Mouse (Mus musculus): ENCODE data around the gene Ctnna3.

Ctnna3 gene

DNA sequence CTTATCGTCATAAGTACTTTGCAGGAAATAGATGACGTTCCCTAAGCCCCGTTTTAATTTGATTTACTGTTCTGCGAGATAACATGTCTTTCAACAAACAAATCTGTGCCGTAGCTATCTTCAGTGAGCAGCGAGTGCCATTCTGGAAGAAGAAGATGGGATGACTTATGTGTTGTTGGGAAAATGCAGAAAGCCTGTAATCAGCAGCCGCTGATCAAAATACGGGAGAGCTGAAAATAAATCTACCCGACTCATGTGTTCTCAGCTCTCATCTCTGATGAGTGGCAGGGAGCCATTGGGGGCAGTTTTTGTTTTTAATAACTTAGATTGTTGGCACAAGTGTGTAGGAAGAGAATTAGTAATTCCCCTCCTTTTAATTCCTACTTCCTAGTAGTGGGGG lies 633.8 kb downstream of the Ctnna3 start:
- no peak for DNase-seq (ENCODE audit: low read depth, low spot score)

DNA sequence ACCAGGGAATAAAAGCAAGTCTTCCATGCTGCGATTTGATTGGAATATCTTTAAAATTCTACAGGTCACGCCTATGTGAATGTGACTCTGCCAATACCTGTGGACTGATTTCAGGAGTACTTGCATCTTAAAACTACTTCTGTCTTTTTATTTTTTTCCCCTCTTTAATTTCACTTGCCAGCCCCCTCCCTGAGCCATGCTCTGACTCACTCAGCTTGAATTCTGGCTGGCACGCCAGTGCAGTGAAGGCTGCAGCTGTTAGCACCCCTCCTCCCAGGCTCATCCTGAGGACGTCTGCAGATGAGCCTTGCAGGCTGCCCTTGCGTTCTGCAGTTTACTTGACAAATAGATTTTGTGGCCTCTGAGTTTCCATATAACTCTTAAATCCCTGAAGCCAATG lies 646.0 kb downstream of the Ctnna3 start:
- DNase-seq (ENCODE audit: low read depth, low spot score) = no peak

DNA sequence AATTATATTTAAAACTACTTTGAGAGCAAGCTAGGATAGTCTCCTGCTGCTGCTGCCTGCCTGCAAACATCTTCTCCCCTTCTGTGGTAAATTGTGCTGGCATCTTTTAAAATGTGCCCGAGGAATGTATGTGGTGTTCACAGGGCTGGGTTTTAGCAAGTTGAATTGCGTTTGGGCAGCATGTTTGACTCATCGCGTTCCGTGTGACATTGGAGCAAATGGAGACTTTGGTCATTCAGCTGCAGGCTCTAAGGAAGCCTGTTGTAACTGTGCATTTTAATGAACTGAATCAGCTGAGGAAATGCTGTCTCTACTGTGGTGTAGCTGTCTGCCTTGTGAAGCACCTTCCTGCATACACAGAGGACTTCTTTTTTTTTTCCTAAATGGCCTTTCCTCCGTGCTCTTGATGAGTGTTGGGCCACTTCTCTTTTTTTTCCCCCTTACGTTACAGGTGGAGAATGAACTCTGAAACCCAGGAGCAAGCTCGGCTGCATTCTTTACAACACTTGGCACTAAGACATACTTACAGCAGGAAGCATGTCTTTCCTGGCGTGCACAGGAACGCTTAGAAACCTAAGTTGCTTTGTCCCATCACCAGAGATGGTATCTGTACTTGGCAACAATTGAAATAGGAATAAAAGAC lies 646.6 kb downstream of the Ctnna3 start:
- DNase-seq (ENCODE audit: low read depth, low spot score) = no peak

DNA sequence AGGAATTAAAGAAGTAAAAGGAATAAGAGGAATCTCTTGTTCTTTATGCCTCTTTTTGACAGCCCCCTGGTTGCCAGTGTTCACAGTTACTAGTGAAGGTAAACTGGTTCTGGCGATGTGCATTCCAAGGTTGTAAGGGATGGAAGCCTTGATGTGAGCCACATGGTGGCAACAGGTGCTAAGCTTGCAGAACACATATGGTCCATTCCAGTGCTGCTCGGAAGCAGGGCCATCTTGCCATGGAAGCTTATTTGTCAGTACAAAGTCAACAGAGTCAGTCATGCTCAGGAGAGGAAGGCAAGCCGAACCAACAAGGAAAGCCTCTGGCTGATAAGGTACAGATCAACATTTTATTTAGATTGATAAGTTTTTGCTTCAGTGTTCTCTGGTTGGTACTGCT lies 652.4 kb downstream of the Ctnna3 start:
- no peak for DNase-seq (ENCODE audit: low read depth, low spot score)

GRCm38 (mm10) chr10:64083813-64084212 lies 653.9 kb downstream of the Ctnna3 start:
- no peak for DNase-seq (ENCODE audit: low read depth, low spot score)

- no peak for DNase-seq (ENCODE audit: low read depth, low spot score)
These were observed 654.6 kb downstream of the Ctnna3 start for GRCm38 (mm10) chr10:64084465-64084864.

DNA sequence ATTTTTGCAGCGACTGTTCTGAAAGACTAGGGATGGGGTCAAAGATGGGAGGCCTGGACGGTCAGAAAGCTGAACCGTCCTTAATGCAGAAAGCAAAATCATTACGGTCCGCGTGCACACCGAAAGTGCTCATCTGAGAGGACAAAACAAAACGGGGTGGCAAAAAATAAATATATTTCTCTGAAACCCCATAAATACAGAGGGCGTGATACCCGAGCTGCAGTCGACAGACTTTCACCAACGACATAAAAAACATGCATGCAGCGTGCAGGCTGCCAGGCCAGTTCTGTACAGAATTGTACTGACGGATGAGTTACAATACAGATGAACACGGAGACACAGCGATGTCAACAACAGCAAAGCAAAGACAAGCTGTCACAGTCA lies 656.3 kb downstream of the Ctnna3 start:
- DNase-seq (ENCODE audit: low read depth, low spot score) = no peak

GRCm38 (mm10) chr10:64086567-64087391 lies 656.9 kb downstream of the Ctnna3 start:
- DNase-seq (ENCODE audit: low read depth, low spot score) = no peak

DNA sequence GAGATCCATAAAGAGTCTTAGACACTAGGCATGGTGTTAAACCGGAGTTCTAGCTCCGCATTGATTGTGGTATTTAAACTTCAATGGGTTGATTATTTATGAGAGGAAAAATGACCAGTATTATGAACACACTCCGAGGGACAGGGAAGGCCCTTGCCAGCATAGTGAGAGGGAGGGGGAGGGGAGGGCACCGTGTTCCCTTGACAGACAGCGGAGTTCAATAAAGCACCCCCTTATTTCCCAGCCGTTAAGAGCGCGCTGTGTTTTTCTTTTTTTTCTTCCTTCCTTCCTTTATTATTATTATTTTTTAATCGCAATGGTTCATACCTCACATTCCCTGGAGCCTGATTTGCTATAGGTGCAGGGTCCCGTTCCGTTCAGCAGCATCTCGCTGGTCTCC lies 657.6 kb downstream of the Ctnna3 start:
- DNase-seq (ENCODE audit: low read depth, low spot score) = no peak

DNA sequence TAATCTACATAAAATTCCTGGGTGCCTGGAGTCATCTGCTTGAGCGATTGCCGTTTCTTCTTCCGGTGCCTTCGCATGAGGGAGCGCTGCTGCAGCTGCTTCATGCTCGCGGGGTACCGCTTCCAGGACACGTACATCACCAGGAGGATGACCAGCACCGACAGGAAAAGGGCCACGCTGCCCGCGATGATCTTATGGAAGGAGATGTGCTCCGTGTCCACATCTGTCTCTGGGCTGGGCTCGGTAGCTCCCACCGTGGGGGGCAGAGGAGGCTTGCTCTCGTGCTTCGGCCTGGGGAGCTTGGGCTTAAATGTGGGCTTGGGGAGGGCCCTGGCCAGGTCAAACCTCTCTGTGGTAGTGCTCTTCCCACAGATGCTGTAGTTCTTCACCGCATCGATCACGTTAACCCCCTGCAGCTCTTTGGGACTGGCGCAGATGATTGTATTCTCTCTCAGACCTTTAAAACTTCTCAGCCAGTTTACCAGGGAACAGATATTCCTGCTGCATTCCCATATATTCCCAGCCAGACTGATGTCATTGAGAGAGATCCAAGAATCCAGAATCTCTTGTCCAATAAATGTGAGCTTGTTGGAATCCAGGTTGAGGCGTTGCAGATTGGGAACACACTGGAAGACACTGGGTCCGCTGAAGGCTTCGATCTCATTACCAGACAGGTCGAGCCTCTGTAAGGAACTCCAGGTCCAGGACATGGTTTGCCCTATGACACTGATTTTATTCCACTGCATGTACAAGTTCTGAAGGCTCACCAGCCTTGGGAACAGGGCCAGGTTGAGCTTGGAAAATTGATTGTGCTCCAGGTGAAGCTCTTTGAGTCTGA lies 658.3 kb downstream of the Ctnna3 start:
- no peak for DNase-seq (ENCODE audit: low read depth, low spot score)

DNA sequence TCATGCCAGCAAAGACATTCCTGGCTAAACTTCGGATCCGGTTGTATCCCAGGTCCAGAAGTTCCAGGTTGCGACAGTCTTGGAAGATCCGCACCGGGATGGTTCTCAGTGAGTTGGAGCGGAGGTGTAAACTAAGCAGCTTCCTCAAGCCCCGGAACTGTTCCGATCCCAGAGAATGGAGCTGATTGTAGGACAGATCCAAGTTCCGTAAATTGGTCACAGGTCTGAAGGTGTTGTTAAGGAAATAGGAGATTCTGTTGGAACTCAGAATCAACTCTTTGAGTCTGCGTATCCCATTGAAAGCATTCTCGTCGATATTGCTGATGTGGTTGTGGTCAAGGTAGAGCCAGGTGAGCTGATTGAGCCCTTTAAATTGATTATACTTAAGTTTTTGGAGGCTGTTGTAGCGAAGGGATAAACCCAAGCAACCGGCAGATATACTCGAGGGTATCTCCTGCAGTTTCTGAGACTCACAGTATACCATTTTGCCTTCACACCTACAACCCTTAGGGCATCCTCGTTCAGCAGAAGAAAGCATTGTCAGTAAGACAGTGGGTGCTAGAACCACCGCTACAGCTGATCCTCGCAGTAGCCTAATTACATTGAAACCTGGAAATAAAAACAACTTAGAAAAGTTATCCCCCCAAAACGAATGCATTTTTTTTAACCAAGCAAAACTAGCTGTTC lies 659.0 kb downstream of the Ctnna3 start:
- DNase-seq (ENCODE audit: low read depth, low spot score) = no peak

DNA sequence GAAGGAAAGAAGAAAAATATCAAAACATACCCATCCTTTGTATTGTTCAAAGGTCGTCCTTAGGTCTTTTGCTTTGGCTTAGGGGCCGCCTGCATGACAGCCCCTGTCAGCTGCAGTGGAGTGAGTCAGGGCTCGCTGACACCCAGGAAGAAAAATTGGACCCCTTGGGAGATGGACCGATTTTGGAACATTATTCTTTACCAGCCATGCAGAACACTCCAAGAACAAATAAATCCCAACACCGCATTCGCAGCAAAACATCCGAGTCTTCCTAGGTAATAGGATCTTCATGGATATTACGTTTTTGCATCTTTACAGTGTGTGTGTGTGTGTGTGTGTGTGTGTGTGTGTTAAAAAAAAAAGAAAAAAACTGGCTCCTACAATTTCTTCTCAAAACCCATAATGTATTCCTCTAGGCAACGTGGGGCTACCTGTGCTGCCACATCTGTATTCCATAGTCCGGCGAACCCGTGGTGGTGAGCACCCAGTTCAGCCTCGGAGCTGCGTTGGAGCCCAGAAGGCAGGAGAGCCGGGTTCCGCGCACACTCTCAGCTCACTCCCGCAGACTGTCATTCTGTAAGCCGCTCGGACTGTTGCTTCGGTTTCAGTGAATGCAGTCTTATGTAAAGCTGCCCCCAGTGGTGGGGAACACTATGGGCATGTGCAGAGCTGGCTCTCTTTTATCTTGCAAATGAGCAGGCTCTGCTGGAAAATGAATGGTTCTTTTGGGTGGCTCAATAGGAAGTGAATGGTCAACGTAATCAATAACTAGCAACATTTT lies 660.0 kb downstream of the Ctnna3 start, which contains the start of gene Lrrtm3:
TSS of gene Lrrtm3 (minus strand) at position 598 of the 781 bp plus-strand sequence.
- DNase-seq (ENCODE audit: low read depth, low spot score) = peak; percentile 44

DNA sequence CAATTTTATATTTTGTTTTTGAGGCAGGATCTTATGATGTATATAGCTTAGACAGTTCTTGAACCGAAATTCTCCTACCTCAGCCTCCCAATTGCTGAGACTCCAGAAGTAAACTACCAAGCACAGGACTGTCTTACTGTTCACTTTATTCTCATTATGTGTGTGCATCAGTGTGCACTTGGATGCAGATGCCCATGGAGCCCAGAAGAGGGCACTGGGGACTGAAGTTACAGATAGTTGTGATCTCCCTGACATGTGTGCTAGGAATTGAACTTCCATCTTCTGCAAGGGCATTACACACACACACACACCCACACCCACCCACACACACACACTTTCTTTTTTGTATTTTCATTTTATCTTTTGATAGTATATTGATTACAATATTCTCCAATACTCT lies 666.6 kb downstream of the Ctnna3 start:
- no peak for DNase-seq (ENCODE audit: low read depth, low spot score)

- no peak for DNase-seq (ENCODE audit: low read depth, low spot score)
These were observed 685.3 kb downstream of the Ctnna3 start for GRCm38 (mm10) chr10:64115246-64115645.

GRCm38 (mm10) chr10:64118833-64119232 lies 688.9 kb downstream of the Ctnna3 start:
- DNase-seq (ENCODE audit: low read depth, low spot score) = no peak

- no peak for DNase-seq (ENCODE audit: low read depth, low spot score)
These were observed 700.7 kb downstream of the Ctnna3 start for GRCm38 (mm10) chr10:64130397-64131150.

GRCm38 (mm10) chr10:64133461-64133860 lies 703.6 kb downstream of the Ctnna3 start:
- no peak for DNase-seq (ENCODE audit: low read depth, low spot score)

- no peak for DNase-seq (ENCODE audit: low read depth, low spot score)
These were observed 705.6 kb downstream of the Ctnna3 start for GRCm38 (mm10) chr10:64135481-64135880.

DNA sequence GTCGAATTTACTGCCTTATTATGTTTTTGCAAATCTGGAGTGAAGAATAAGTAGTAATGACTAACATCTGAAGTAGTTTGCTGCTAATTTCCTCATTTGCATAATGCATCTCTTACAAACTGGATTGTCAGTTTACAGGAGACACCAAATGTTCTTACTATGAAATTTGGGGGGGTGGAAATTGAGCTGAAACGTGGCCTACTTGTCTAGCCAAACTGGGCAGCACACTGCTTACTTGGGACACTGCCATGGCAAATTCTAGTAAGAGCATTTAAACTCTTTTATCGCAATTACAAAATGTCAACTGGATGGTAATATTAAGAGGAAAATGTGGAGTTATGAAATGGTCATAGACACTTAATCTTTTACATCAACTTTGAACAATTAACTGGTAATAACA lies 716.6 kb downstream of the Ctnna3 start:
- DNase-seq (ENCODE audit: low read depth, low spot score) = no peak

- no peak for DNase-seq (ENCODE audit: low read depth, low spot score)
These were observed 751.8 kb downstream of the Ctnna3 start for GRCm38 (mm10) chr10:64181696-64182095.

Measured in retina, adult 2 months (tissue).